In genomic region chr13:119462596-119463560, GRCm38 (mm10) we compare ENCODE assay signal across 8 mouse cellular contexts. TPM values are rescaled to one million over a fixed set of nuclear protein-coding genes. Genes with fewer than 3 reads are reported as not detected.
A peak's percentile ranks its signal among the peaks of the same experiment; 100 is the strongest.
DNase-seq lines count a peak whose midpoint lies in the region; ATAC-seq lines count a peak whose summit lies in the region.

Gene 4833420G17Rik, plus strand, starts transcription at chr13:119462768.

- WGBS in hindbrain, embryonic 15.5 days: 7% methylated on average over 57 of the region's 57 CpGs

- peak; percentile 95 for ATAC-seq in hindbrain, embryonic 15.5 days (ENCODE audit: low FRiP score, low read depth)

- H3K36me3 ChIP-seq in hindbrain, embryonic 15.5 days: peaks cover 27% of the 10 kb centered on the region

- peak within 1 kb of the TSS; percentile 86 for H3K27ac ChIP-seq in hindbrain, embryonic 15.5 days (replicated peaks)

- peaks cover 28% of the 10 kb centered on the region for H3K4me1 ChIP-seq in hindbrain, embryonic 15.5 days (replicated peaks)

- H3K27me3 ChIP-seq in hindbrain, embryonic 15.5 days: no peaks in the 10 kb centered on the region

- H3K4me3 ChIP-seq in hindbrain, embryonic 15.5 days: peak within 1 kb of the TSS; percentile 79

- H3K9me3 ChIP-seq in hindbrain, embryonic 15.5 days: no peaks in the 10 kb centered on the region

- peak within 1 kb of the TSS; percentile 77 for H3K4me2 ChIP-seq in hindbrain, embryonic 15.5 days

- peak within 1 kb of the TSS; percentile 67 for H3K9ac ChIP-seq in hindbrain, embryonic 15.5 days

- peak; percentile 90 for DNase-seq in T-cell, adult 2 months (ENCODE audit: low spot score)
- DNase-seq in cerebellum, postnatal 36 days: peak; percentile 86
- peak; percentile 85 to 91 for DNase-seq in frontal cortex, postnatal 36 days (ENCODE audit: low spot score in 2 of 2)
- DNase-seq in left cerebral cortex, adult 11 months (ENCODE audit: low spot score): peak; percentile 78
- peak; percentile 90 for DNase-seq in lung, postnatal 4 days
- DNase-seq in retina, postnatal 7 days (ENCODE audit: low read depth, low spot score): peak; percentile 86
- DNase-seq in urinary bladder, adult 2 months (ENCODE audit: low spot score): peak; percentile 61

RNA-seq across cellular contexts. Expression of gene 4833420G17Rik, which starts in this region (rescaled TPM):
- polyA plus RNA-seq in hindbrain, embryonic 15.5 days (2015; fragmentation: Nextera tagmentation; extraction: Ambion mirVana): 82.7 and 84.3 TPM in 2 replicates
- 55.7 and 64.4 TPM in 2 replicates for polyA plus RNA-seq in urinary bladder, adult 2 months (2012; rRNA removed)

Comparison
In these comparisons a context has a peak if more than half of its experiments do, and no peak if none do; other contexts are left out.
1. Peak in every context shown above with its lines: DNase-seq, ATAC-seq, H3K4me3 ChIP-seq and H3K27ac ChIP-seq.